Comparison of ENCODE assay signal across 1 mouse cellular context in the genomic region with DNA sequence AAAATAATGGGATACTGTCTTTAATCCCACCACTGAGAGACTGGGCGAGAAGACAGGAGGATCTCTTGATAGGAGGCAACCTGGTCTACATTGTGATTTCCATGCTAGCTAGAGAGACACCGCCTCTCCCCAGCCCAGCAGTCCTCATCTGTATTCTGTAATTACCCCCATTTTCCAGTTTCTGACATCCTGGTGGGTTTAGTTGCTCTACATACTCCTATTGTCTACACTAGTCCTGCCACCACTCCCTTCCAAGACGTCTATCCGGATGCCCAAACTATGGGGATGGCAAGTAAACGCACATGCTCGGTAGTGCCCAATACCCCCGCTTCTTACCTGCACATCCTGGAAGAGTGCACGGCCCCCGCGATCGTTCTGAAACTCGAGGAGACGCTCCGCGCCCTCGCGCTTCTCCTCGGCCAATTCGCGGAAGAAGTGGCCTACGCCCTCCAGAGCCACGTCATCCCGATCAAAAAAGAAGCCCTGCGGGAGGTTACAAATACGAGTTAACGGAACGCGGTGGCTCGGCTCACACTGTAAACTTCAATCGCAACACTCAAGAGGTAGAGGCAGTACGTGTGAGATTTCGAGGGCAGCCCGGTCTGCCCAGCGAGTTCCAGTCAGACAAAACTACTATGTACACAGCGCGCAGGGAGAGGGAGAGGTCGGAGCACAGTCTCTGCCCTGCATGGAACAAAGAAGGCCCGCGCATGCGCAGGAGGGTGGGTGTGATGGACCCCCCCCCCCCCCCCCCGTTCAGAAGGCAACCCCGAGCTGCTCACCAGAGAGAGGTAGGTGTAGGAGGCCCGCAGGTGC.
TF ChIP-seq lines count a peak whose summit lies in the region.

No protein-coding gene starts in this region.

TF ChIP-seq in C2C12, 6 proteins besides CTCF, POLR2A, EP300 and RAD21:
- TF ChIP-seq CEBPB (IDR thresholded peaks at IDR 0.05; ENCODE audit: low read depth) = no peak
- TF ChIP-seq MAX (IDR thresholded peaks at IDR 0.05) = no peak
- TF ChIP-seq FOSL1 (IDR thresholded peaks at IDR 0.05; ENCODE audit: insufficient read depth, low read length, poor library complexity, severe bottlenecking) = no peak
- TF ChIP-seq MYOG (IDR thresholded peaks at IDR 0.05; ENCODE audit: control insufficient read depth, extremely low read depth, insufficient read length) = no peak
- no peak for TF ChIP-seq MYOD1 (IDR thresholded peaks at IDR 0.05; ENCODE audit: control insufficient read depth, insufficient read length, low read depth)
- TF ChIP-seq USF1 (IDR thresholded peaks at IDR 0.05; ENCODE audit: low read depth) = no peak
